Mouse (Mus musculus): ENCODE measurements at regions not wholly inside any gene's neighbourhood (a gene's known extent, or its start where the extent isn't known, plus 50 kb on each side); places are given as distances from the start of the nearest gene placed in this dataset.

- TF ChIP-seq EP300 (IDR thresholded peaks at IDR 0.05) = no peak
- no peak for TF ChIP-seq CTCF (IDR thresholded peaks at IDR 0.05)
These were observed 69.1 kb upstream of the Pced1b start for GRCm38 (mm10) chr15:97177806-97178205.

All from lung, postnatal 0 days (tissue).